Mouse (Mus musculus) ES-Bruce4 (cell line): Measurements from ENCODE around the gene Megf8. TPM values are rescaled to one million over a fixed set of nuclear protein-coding genes. Genes with fewer than 3 reads are reported as not detected.
A peak's percentile ranks its signal among the peaks of the same experiment; 100 is the strongest.

Experiments used
- H3K27ac ChIP-seq: 2 replicates; pipeline ENCODE4 v1.5.1; 2012; ENCODE audit warnings: low read length, inconsistent platforms; ENCODE audit not compliant: insufficient read depth
- H3K27me3 ChIP-seq: 2 replicates; pipeline ENCODE4 v1.6.1; 2012; ENCODE audit warnings: mild to moderate bottlenecking, low read length, inconsistent platforms; ENCODE audit not compliant: control insufficient read depth, poor library complexity, insufficient read depth, severe bottlenecking
- H3K36me3 ChIP-seq: 2 replicates; pipeline ENCODE4 v1.6.1; 2012; ENCODE audit warnings: inconsistent platforms, mild to moderate bottlenecking, low read length, moderate library complexity; ENCODE audit not compliant: control insufficient read depth, poor library complexity, insufficient read depth, severe bottlenecking
- H3K4me1 ChIP-seq: one replicate; pipeline ENCODE4 v1.8.1; 2011; ENCODE audit warnings: low read length; ENCODE audit not compliant: control insufficient read depth, insufficient read depth
- H3K4me3 ChIP-seq: 2 replicates; pipeline ENCODE4 v1.5.1; 2011; ENCODE audit warnings: low read depth, mild to moderate bottlenecking, low read length
- H3K9ac ChIP-seq: 2 replicates; pipeline ENCODE4 v1.6.1; 2012; ENCODE audit warnings: low read depth, mild to moderate bottlenecking, inconsistent platforms; ENCODE audit not compliant: poor library complexity, severe bottlenecking
- H3K9me3 ChIP-seq: replicated peaks from 2 replicates; pipeline ENCODE4 v1.6.1; 2012; ENCODE audit warnings: mild to moderate bottlenecking, low read length, inconsistent platforms; ENCODE audit not compliant: control insufficient read depth, poor library complexity, insufficient read depth, severe bottlenecking
- CTCF ChIP-seq: IDR thresholded peaks from one replicate; pipeline ENCODE4 v1.8.1; 2011; ENCODE audit warnings: low read depth, low read length
- EP300 ChIP-seq: IDR thresholded peaks from 2 replicates; pipeline ENCODE4 v1.6.1; 2011; ENCODE audit warnings: low read depth, low read length; ENCODE audit not compliant: insufficient read depth
- POLR2A ChIP-seq: IDR thresholded peaks from one replicate; pipeline ENCODE4 v1.8.1; 2011; ENCODE audit warnings: low read length; ENCODE audit not compliant: insufficient read depth
- polyA plus RNA-seq: library from polyadenylated mRNA; stranded (reverse); fragments of >200 nt; gene quantifications from 2 replicates; pipeline ENCODE4 v1.2.4, GENCODE M21; 2011; ENCODE audit warnings: low read depth; ENCODE audit not compliant: missing spikeins, insufficient read depth, insufficient read length

The Megf8 gene
- polyA plus RNA-seq, 1 experiment = 22.2 TPM

- no peaks in the 10 kb centered on the region for H3K27me3 ChIP-seq
- H3K4me3 ChIP-seq = peak overlapping the region; percentile 11
- no peaks in the 10 kb centered on the region for H3K9me3 ChIP-seq
- TF ChIP-seq CTCF = no peak
- no peak for TF ChIP-seq POLR2A
- TF ChIP-seq EP300 = no peak
- H3K9ac ChIP-seq = peak overlapping the region; percentile 6; the same call in 1 of the 2 replicates
- no peaks in the 10 kb centered on the region for H3K36me3 ChIP-seq
- no peak overlapping the region for H3K27ac ChIP-seq
- peaks cover 11% of the 10 kb centered on the region for H3K4me1 ChIP-seq
Measured at GRCm38 (mm10) chr7:25273259-25274241, 43.4 kb upstream of the Megf8 start.

- peak overlapping the region; percentile 78 for H3K27ac ChIP-seq
- H3K4me1 ChIP-seq = peaks cover 11% of the 10 kb centered on the region
- no peaks in the 10 kb centered on the region for H3K27me3 ChIP-seq
- no peak for TF ChIP-seq CTCF
- TF ChIP-seq EP300 = no peak
- TF ChIP-seq POLR2A = no peak
- H3K9me3 ChIP-seq = no peaks in the 10 kb centered on the region
- no peaks in the 10 kb centered on the region for H3K36me3 ChIP-seq
- H3K9ac ChIP-seq = 0 out of 2 replicates have a peak overlapping the region, but pooled peaks have one; percentile 6
- no peak overlapping the region for H3K4me3 ChIP-seq
Measured at GRCm38 (mm10) chr7:25274571-25274970, 42.4 kb upstream of the Megf8 start.

- peaks cover 11% of the 10 kb centered on the region for H3K4me1 ChIP-seq
- peak overlapping the region; percentile 78 for H3K27ac ChIP-seq
- no peaks in the 10 kb centered on the region for H3K36me3 ChIP-seq
- H3K9me3 ChIP-seq = no peaks in the 10 kb centered on the region
- H3K27me3 ChIP-seq = no peaks in the 10 kb centered on the region
- H3K4me3 ChIP-seq = no peak overlapping the region
- H3K9ac ChIP-seq = 0 out of 2 replicates have a peak overlapping the region, but pooled peaks have one; percentile 6
- no peak for TF ChIP-seq EP300
- no peak for TF ChIP-seq CTCF
- no peak for TF ChIP-seq POLR2A
Measured at GRCm38 (mm10) chr7:25274996-25275395, 42.0 kb upstream of the Megf8 start.

GRCm38 (mm10) chr7:25275555-25276298, 41.2 kb upstream of the Megf8 start:
- Histone ChIP-seq H3K9ac (peak overlapping the region; percentile 68), H3K4me1 (peaks cover 14% of the 10 kb centered on the region), H3K36me3 (no peaks in the 10 kb centered on the region), H3K27ac (peak overlapping the region; percentile 78), H3K4me3 (0 out of 2 replicates have a peak overlapping the region, but pooled peaks have one; percentile 2), H3K27me3 (no peaks in the 10 kb centered on the region), H3K9me3 (no peaks in the 10 kb centered on the region)
- TF ChIP-seq CTCF (no peak), POLR2A (no peak), EP300 (peak; percentile 97)

GRCm38 (mm10) chr7:25277405-25277804, 39.6 kb upstream of the Megf8 start:
- peaks cover 14% of the 10 kb centered on the region for H3K4me1 ChIP-seq

GRCm38 (mm10) chr7:25277998-25278340, 39.0 kb upstream of the Megf8 start:
- peaks cover 14% of the 10 kb centered on the region for H3K4me1 ChIP-seq

More at GRCm38 (mm10) chr7:25277405-25277804, 39.6 kb upstream of the Megf8 start:
- no peaks in the 10 kb centered on the region for H3K36me3 ChIP-seq
- H3K9ac ChIP-seq = peak overlapping the region; percentile 68
- H3K4me3 ChIP-seq = 0 out of 2 replicates have a peak overlapping the region, but pooled peaks have one; percentile 8
- H3K9me3 ChIP-seq = no peaks in the 10 kb centered on the region
- H3K27me3 ChIP-seq = no peaks in the 10 kb centered on the region
- no peak for TF ChIP-seq EP300
- peak overlapping the region; percentile 78 for H3K27ac ChIP-seq

More at GRCm38 (mm10) chr7:25277998-25278340, 39.0 kb upstream of the Megf8 start:
- no peaks in the 10 kb centered on the region for H3K9me3 ChIP-seq
- H3K27ac ChIP-seq = peak overlapping the region; percentile 78
- no peaks in the 10 kb centered on the region for H3K36me3 ChIP-seq
- H3K4me3 ChIP-seq = no peak overlapping the region
- H3K9ac ChIP-seq = peak overlapping the region; percentile 68
- H3K27me3 ChIP-seq = no peaks in the 10 kb centered on the region
- TF ChIP-seq POLR2A (no peak), CTCF (no peak), EP300 (no peak)
